Mouse (Mus musculus) B cell, adult 2 months (primary cell): ENCODE data around the gene Mllt10.
"Not testable (repeated sequence)": the region's sequence is repeated elsewhere in the genome, so short reads cannot be mapped to it uniquely, and the experiment has no call there.

Source experiments
- DNase-seq, 2 experiments: peaks; one replicate each; pipeline ENCODE4 v3.0.0; 2022

The Mllt10 gene

GRCm38 (mm10) chr2:18052581-18052980 is 2.5 kb upstream of the Mllt10 start:
- DNase-seq = no peak

- no peak for DNase-seq
Observed at GRCm38 (mm10) chr2:18053243-18053950, 1.6 kb upstream of the Mllt10 start.

DNA sequence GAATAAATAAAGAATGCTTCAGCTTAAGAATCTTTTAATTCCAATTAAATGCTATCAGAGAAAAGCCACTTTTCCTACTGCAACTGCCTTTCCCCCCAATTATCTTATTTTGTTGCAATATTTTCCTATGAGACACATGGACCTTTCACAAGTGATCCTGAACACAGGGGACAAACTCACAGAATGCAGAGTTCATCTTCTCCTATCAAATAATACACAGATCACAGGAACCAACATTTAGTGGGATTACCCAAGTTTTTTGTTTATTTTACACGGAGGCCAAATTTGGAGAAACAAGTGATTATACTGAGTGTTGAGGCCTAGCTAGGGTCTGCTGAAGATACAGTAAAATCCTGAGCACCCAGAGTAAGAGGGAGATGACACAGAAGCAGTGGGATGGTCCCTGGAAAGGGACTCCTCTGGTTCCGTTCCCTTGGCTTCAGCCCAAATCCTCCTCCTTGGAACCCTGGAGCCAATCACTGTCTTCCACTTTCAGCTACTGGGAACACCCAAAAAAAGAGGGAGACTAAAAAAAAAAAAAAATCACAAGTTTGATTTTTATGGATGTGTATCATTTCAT is 996 bp upstream of the Mllt10 start:
- no peak for DNase-seq

- DNase-seq = peak; percentile 91 to 92
Observed at GRCm38 (mm10) chr2:18055929-18056785, 1.1 kb downstream of the Mllt10 start.

GRCm38 (mm10) chr2:18056786-18057255 is 1.8 kb downstream of the Mllt10 start:
- peak; percentile 89 to 91 for DNase-seq

GRCm38 (mm10) chr2:18057336-18058145 is 2.5 kb downstream of the Mllt10 start:
- peak; percentile 75 to 76 for DNase-seq

GRCm38 (mm10) chr2:18058146-18058708 is 3.2 kb downstream of the Mllt10 start:
- DNase-seq = no peak

DNA sequence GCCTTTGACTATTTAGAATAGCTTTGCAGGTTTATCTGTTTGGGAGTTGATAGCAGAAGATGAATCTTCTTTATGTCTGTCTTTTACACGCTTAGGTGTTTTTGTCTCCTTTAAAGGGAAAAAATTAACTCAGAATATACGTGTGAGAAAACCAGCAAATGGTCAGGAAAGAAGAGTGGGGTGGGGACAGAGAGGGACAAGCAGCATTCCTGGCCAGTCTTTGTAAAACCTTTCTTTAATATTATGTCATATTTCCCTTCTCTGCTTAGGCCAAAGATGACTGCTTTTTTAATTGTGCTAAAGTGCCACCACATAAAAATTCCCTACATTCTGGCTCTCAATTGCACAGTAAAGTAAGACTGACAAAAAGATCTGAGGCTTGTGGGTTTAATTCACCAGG is 4.0 kb downstream of the Mllt10 start:
- no peak for DNase-seq

DNA sequence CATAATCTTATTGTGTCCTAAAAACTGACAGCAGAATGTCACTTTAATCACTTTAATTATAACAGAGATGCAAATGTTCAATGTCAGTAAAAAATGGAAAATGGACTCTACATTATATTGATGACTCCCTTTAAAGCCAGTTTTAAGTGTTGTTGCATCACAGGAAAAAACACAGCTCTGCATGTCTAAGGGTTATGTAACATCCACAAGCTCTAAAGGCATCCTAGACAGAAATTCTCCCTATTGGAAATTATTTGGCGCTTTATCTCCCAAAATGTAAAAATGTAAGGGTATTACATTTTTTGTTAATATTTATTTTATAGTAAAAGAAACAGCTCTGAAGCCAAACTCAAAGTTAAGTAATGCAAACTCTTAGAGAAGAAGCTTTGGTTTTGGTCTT is 4.9 kb downstream of the Mllt10 start:
- no peak for DNase-seq

GRCm38 (mm10) chr2:18060396-18060795 is 5.4 kb downstream of the Mllt10 start:
- DNase-seq = no peak

GRCm38 (mm10) chr2:18063763-18064251 is 8.8 kb downstream of the Mllt10 start:
- DNase-seq = peak; percentile 64 to 68

DNA sequence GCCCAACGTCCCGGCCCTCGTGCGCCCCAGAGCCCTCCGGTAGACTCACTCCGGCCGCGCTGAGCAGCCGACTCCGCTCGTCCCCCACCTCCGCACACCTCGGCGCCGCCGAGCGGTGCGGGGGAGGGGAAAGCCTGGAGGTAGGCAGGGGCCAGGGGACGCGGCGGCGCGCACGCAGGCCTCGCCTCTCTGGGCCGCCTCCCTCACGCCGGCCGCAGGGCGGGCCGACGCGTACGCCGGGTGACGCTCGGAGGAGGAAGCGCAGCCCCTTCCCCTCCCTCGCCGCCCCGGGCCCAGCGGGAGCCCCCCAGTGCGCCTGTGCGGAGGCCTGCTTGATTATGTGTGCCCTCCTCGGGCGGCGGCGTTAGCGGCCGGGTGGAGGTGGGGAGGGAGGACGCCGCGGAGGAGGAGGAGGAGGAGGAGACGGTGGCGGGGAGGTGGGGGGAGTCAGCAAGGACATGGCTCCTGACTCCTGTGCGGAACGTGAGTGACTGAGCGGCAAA is 9.4 kb downstream of the Mllt10 start:
- peak; percentile 91 to 93 for DNase-seq

DNA sequence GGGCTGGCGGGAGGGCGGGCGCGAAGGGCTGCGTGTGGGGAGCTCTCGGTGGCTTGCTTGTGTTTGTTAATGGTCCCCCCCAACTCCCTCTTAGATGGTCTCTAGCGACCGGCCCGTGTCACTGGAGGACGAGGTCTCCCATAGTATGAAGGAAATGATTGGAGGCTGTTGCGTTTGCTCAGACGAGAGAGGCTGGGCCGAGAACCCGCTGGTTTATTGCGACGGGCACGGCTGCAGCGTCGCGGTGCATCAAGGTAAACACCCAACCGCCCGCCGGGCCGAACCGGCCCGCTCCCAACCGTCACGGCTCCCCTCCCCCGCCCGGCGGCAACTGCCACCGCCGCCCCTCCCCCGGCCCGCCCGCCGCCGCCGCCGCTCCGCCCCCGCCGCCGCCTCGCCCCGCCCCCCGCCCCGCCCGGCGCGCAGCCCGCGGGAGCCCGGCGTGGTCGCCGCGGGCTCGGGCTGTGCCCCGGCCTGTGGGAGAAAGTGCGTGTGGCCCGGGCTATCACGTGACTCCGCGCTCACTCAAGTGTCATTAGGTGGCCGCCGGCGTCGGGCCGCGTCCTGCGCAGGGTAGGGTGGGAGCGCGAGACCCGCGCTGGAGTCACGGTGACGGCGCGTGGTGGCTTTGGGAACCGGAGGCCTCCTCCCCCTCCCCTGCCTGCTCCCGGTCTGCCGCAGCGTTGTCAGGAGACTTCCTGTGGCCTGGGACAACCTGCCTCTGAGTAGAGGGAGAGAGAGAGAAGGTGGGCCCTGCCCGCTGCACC is 10.1 kb downstream of the Mllt10 start:
- DNase-seq = peak; percentile 70 to 76

- DNase-seq = no peak
Observed at GRCm38 (mm10) chr2:18065708-18066030, 10.6 kb downstream of the Mllt10 start.

DNA sequence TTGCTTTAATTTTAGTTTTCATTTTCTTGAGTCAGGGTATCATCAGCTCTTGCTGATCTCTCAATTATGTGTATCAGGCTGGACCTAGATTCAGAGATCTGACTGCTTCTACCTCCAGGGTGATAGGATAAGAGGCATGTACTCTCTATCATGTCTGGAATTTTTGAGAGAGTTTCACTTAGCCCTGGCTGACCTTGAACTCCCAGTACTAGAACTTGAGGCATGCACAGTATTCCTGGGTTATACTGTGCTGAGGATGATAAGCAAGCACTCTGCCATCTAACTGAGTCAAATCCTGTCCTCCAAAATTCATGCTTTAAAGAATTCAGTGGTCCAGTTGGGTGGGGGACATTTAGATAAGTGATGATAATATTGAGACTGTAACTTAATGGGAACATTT is 11.4 kb downstream of the Mllt10 start:
- no peak for DNase-seq

- DNase-seq = no peak
Observed at GRCm38 (mm10) chr2:18068071-18068796, 13.2 kb downstream of the Mllt10 start.

DNA sequence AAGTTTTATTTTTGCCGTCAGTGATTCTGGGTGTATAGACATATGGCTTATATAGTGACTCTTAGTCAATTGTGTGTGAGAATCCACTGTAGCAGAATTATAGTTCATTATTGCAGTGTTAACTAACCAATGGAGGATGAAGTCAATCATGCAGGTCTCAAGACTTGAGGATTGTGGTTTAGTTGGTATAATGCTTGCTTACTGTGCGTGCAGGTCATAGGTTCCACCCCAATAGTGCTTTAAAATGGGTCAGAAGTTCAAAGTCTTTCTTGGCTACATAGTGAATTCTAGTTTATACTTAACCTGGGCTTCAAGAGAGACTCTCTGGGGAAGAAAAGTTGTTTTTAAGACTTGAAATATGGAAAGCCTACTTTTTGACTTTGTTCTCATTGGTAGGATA is 16.9 kb downstream of the Mllt10 start:
- DNase-seq = no peak

DNA sequence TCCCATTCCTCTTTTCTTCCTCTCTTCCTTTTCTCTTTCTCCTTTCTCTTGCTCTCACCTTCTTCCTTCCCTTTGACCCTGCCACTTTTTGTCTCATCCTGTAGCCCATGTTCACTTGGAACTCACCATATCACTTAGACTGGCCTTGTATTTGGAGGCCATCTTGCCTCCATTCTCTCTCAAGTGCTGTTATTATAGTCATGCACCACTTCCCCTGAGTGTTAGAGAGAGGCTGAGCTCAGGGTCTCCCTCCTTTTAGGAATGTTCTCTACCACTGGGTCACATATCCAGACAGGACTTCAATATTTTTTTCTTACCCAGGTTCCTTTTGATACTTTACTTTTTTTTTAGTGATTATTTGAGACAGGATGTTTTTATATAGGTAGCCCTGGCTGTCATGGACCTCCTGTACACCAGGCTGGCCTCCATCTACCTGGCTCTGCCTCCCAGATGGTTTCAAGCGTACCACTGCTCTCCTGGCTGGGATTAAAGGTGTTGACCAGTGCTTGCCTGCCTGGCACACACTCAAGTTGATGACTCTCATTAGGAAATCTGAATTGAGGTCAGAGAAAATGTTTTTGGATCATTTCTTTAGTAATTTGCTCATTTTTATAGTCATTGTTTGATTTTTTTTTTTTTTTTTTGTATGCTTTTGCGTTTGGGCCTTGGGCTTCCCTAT is 25.3 kb downstream of the Mllt10 start:
- no peak for DNase-seq

GRCm38 (mm10) chr2:18087695-18088094 is 32.7 kb downstream of the Mllt10 start:
- DNase-seq = not testable (repeated sequence)

DNA sequence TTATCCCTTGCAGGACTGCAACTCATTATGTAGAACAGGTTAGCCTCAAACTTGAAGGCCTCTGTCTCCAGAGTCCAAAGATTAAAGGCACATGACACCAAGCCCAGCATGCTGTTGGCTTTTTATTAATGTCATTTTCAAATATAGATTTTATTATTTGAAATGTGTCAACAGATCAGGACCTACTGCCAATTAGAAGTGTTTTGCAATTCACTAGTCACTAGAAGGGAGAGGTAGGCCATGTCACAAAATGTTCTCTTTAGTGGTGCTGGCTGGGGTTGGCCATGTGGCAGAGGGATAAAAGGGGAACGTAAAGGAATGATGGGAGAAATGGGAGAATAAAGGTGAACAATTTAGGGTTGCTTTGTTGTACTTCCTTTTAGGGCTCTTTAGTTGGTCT is 38.8 kb downstream of the Mllt10 start:
- no peak for DNase-seq
